Mouse (Mus musculus) B cell, adult 2 months (primary cell): ENCODE measurements at regions not wholly inside any gene's neighbourhood (a gene's known extent, or its start where the extent isn't known, plus 50 kb on each side); places are given as distances from the start of the nearest gene placed in this dataset.

ENCODE experiments used
- DNase-seq, 2 experiments: peaks; one replicate each; pipeline ENCODE4 v3.0.0; 2022

- DNase-seq, result no peak
Observed at GRCm38 (mm10) chr12:59834809-59835208, 615.3 kb upstream of the Fbxo33 start.

DNA sequence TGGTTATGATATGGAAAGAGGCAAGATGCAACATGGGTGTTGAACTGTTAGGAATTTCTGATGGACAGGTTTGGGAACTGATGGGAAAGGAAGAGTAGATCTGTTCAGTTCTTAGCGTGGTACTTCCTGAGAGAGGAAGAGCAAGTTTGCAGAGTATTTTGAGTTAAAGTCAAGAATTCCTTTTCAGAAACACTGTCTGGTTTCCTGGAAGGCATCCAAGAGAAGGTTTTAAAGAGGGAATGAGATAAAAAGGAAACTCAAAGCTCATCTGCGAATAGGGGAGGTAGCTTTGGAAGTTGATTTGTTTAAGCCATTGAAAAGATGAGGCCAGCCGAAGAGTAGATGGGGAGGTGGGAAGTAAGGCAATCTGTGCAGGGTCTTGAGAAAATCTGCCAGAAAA lies 603.4 kb upstream of the Fbxo33 start:
- DNase-seq, result no peak

DNA sequence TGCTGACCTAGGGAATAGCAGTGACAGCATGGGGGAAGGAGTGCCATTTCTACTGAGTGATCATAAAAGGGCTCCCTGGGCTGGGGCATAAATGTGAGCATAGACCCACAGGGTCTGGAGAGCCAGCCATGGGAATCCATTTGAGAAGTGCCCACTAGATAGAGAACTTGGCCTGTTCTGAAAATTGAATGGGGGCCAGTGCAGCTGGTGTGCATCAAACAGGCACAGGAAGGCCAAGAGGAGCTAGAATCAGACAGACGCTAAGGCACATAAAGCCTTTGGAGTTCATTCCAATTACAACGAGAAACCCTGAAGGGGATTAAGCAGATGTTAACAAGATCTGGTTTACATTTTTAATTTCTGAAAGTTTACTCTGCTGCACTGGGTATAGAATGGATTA lies 602.9 kb upstream of the Fbxo33 start:
- DNase-seq, result no peak

GRCm38 (mm10) chr12:59821698-59822097 lies 602.2 kb upstream of the Fbxo33 start:
- DNase-seq, result no peak

- no peak for DNase-seq
Observed at GRCm38 (mm10) chr12:59815965-59816364, 596.4 kb upstream of the Fbxo33 start.

DNA sequence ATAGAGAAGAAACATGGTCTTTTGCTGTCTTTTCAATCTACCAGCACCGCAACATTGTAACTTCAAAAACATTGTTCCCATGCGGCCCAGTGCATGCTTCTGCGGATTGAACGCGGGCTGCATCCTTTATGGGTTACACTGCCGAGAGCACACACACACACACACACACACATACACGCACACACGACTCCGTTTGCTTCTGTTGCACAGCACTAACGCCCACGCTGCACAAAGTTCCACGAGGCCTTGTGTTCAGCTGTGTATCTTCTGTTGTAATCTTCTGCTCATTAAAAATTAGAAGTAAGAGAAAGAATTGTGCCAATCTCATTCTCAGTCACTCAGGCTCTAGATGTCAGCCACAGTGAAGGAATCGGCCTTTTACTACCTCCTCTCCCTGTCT lies 594.8 kb upstream of the Fbxo33 start:
- DNase-seq, result no peak

DNA sequence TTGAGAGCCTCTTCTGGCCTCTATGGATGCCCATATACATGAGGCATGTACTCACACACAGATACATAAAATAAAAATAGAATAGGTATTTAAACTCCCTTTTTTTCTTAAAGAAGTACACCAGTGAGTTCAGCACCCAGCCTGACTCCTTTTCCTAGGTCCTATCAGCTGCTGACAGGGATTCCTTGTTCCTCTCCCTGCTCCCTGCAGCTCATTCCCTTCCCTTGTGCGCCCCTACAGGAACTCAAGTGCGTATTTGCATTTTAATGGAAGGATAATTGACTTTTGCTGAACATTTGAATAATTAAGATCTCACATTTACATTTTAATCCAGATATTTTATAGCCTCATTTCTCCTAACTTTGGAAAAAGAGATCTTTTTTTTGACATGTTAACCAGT lies 589.7 kb upstream of the Fbxo33 start:
- DNase-seq, result no peak

- no peak for DNase-seq
Observed at GRCm38 (mm10) chr12:59798051-59798450, 578.5 kb upstream of the Fbxo33 start.

GRCm38 (mm10) chr12:59791473-59791872 lies 571.9 kb upstream of the Fbxo33 start:
- DNase-seq, result no peak

- no peak for DNase-seq
Observed at GRCm38 (mm10) chr12:59786831-59787230, 567.3 kb upstream of the Fbxo33 start.

DNA sequence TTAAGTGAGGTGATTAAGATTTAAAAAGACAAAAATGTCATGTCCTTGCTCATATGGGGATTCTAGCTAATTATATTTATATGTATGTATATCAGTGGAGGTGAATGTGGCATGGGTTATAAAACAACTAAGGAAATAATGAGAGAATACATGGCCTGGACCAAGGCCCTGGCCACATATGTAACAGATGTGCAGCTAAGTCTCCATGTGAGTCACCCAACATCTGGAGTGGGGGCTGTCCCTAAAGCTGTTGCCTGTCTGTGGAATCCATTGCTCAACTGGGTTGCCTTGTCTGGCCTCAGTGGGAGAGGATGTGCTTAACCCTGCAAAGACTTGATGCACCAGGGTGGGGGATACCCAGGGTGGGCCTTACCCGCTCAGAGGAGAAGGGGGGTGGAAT lies 551.5 kb upstream of the Fbxo33 start:
- no peak for DNase-seq

GRCm38 (mm10) chr12:59762260-59762659 lies 542.7 kb upstream of the Fbxo33 start:
- no peak for DNase-seq

DNA sequence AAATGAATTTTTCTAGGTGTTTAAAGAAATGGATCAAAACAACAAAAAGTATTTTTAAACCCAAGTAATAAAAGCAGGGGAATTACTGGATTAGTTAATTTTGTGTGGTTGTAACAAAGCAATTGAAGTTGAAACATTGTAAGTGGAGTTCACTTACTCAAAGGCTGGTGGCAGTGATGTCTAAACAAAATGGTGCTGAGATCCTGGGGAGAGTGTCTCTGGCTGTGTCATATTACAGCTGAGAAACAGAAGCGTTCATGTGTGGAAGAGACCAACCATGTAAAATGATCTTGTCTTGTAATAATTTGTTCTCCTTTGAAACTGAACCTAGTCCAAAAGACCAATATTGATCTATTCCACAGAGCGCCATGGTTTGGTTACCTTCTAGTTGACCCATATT lies 525.2 kb upstream of the Fbxo33 start:
- no peak for DNase-seq

- DNase-seq, result no peak
Observed at GRCm38 (mm10) chr12:59743211-59743610, 523.7 kb upstream of the Fbxo33 start.

DNA sequence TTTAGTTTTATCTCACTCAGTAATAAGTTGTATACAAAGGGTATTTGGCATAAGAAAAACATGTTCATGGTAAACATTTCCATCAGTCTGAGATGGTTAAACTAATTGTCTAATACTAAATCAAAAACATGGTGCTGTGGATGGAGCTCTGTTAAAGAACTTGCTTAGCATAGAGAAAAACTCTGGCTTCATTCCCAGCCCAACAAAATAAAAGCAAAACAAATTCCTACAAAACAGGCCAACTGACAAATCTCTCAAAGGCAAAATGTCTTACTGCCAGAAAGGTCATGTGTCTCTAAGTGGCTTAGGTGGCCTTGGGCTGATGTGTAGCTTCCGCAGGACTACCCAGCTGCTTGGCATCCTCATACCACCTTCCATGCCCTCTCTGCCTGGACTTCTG lies 505.4 kb upstream of the Fbxo33 start:
- no peak for DNase-seq

GRCm38 (mm10) chr12:59722471-59723182 lies 503.1 kb upstream of the Fbxo33 start:
- no peak for DNase-seq

- no peak for DNase-seq
Observed at GRCm38 (mm10) chr12:59713216-59713615, 493.7 kb upstream of the Fbxo33 start.

DNA sequence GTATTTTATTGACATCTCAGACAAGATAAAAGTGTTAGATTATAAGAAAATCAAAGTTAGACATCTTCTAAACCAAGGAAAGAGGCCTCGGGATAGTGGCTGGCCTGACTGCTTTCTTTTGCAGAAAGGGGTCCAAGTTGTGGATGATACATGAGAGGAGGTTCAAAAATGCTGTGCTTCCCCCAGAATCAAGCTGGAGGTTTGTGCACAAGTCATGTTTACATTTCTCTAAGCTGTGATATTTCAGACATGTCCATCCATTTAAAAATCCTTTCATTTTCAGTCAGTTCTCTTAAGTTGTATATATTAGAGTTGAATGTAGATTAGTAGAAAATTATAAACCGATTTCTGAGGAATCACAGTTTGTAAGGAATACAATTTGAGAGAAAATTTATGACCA lies 463.7 kb upstream of the Fbxo33 start:
- DNase-seq, result no peak

DNA sequence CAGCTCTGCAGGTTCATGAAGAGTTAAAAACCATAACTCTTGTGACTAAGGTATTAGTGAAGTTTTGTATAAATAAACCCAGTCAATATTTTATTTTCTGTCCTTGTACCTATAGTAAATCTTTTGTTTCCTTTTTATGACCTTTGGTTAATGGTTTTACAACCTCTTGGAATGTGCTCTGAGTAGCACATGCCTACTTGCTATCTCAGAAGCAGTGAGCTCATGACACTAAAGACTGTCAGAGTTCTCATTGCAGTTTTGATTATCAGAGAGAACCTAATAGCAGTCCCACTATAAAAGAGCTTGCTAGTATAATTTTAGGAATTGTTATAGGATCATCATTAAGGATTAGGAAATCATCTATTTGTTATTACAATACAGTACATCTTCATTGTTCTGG lies 443.6 kb upstream of the Fbxo33 start:
- no peak for DNase-seq

- no peak for DNase-seq
Observed at GRCm38 (mm10) chr12:59630678-59631077, 411.2 kb upstream of the Fbxo33 start.

DNA sequence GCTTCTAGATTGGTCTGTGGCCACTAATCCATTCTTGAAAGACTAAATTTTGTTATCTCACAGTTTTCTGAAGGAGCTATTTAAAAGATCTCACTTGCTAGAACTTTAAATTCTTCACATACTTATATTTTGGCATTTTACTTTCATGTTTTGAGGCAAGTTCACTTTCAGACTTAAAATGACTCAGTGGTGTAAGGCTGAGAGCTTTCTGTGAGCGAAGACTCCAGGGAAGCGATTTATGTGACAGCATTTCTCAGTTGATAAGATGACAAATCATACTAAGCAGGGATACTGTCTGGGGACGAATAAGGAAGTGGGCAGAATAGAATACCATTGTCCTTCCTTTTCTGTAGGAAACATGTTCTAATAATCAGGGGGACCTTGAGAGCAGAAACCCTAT lies 403.6 kb upstream of the Fbxo33 start:
- no peak for DNase-seq

- no peak for DNase-seq
Observed at GRCm38 (mm10) chr12:59621132-59621531, 401.6 kb upstream of the Fbxo33 start.

- no peak for DNase-seq
Observed at GRCm38 (mm10) chr12:59620340-59620739, 400.8 kb upstream of the Fbxo33 start.

DNA sequence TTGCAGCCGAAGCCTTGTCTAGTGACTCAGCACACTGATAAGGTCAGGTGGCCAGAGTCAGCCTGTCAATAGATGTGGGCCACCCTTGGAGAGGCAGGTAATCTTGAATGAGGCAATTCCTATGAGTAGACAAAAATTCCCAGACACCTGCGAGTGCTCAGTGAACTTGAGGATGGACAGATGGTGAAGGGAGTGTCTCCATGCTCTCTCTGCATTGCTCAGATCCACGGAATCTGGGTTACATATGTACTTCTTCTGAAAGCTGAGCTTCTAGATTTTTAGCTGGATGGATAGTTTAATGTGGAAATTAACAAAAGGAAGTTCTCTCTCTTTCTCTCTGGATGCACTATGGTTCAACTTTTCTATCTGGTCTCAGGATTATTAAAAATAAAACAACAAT lies 396.6 kb upstream of the Fbxo33 start:
- DNase-seq, result no peak

GRCm38 (mm10) chr12:59599785-59600184 lies 380.3 kb upstream of the Fbxo33 start:
- no peak for DNase-seq

DNA sequence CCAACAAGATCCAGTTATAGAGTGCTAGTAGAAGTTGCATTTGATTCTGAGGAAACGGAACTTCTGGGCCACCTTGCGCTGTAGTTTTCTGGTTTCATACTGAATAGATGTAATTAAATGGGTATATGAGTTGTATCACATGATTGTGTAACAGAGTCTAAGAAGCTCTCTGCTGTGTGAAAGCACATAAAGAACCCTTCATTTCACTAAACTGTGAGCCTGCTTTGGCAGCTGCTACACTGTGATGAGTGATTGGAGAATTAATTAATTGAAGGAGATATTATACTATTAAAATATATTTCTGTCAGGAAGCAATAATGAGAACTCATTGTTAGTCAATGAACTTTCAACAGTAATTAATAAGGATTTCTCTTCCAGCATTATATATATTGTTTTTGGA lies 369.8 kb upstream of the Fbxo33 start:
- no peak for DNase-seq
